Mouse (Mus musculus): ENCODE results near the gene Adam15. TPM values are rescaled to one million over a fixed set of nuclear protein-coding genes. Genes with fewer than 3 reads are reported as not detected.

The Adam15 gene
- polyA plus RNA-seq, 2 experiments: 45.9 to 80.4 TPM

DNA sequence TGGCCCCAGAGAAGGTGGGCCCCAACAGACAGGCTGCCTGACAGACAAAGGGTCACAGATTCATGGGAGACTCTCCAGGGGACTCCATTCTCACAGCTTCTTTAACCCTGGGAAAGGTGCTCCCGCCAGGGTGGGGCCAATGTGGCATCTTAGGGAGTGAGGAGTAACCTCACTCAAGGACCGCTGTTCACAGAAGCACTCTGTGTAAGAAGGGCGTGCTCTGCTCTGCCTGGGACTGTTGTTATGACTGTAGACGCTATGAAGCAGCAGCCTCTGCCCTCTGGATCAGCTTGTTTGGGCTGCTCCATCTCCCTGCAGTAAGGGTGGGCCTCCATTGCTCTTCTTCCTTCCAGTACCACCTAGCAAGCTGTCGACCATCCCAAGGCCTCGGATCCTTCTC, 45.4 kb downstream of the Adam15 start:
- Histone ChIP-seq H3K4me2 (replicated peaks; ENCODE audit: low read depth, low read length, severe bottlenecking) (no peak overlapping the region), H3K27ac (replicated peaks; ENCODE audit: low read depth, low read length) (no peak overlapping the region), H3K9ac (ENCODE audit: low read depth, low read length, severe bottlenecking) (no peak overlapping the region), H3K4me3 (replicated peaks; ENCODE audit: low read length) (no peak overlapping the region), H3K4me1 (ENCODE audit: control insufficient read depth, insufficient read depth, low read length) (peaks cover 5% of the 10 kb centered on the region; the same call in 1 of the 2 replicates), H3K36me3 (ENCODE audit: control insufficient read depth, insufficient read depth, low read length) (no peaks in the 10 kb centered on the region), H3K27me3 (ENCODE audit: control insufficient read depth, insufficient read depth, low read length) (no peaks in the 10 kb centered on the region), H3K9me3 (ENCODE audit: control insufficient read depth, low read length) (no peaks in the 10 kb centered on the region)
- no peak for DNase-seq (ENCODE audit: low spot score)
- 56% methylated on average over 6 of the region's 6 CpGs for WGBS
- ATAC-seq (ENCODE audit: low FRiP score, low read depth): no peak
- no peak for TF ChIP-seq POLR2A (IDR thresholded peaks at IDR 0.05; ENCODE audit: borderline replicate concordance, extremely low read depth, insufficient read depth, insufficient read length)

DNA sequence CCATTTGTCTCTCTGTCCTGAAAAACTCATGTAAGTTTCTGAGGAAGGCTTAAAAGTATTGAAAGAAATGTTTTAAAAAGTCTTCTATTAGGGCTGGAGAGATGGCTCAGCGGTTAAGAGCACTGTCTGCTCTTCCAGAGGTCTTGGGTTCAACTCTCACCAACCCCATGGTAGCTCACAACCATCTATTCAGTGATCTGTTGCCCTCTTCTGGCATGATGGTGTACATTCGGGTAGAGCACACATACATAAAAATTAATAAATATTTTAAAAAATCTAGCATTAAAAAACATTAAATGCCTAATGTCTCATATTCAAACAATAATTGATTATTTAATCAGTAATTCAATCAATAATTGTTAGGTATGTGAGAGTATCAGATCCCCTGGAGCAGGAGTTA, 49.3 kb downstream of the Adam15 start:
- WGBS: 70% methylated on average over 2 of the region's 2 CpGs
- ATAC-seq (ENCODE audit: low FRiP score, low read depth) (no peak), DNase-seq (ENCODE audit: low spot score) (no peak)
- Histone ChIP-seq H3K4me2 (replicated peaks; ENCODE audit: low read depth, low read length, severe bottlenecking) (no peak overlapping the region), H3K4me3 (replicated peaks; ENCODE audit: low read length) (no peak overlapping the region), H3K27me3 (ENCODE audit: control insufficient read depth, insufficient read depth, low read length) (no peaks in the 10 kb centered on the region), H3K9ac (ENCODE audit: low read depth, low read length, severe bottlenecking) (no peak overlapping the region), H3K36me3 (ENCODE audit: control insufficient read depth, insufficient read depth, low read length) (no peaks in the 10 kb centered on the region), H3K27ac (replicated peaks; ENCODE audit: low read depth, low read length) (no peak overlapping the region), H3K4me1 (ENCODE audit: control insufficient read depth, insufficient read depth, low read length) (no peaks in the 10 kb centered on the region), H3K9me3 (ENCODE audit: control insufficient read depth, low read length) (no peaks in the 10 kb centered on the region)
- no peak for TF ChIP-seq POLR2A (IDR thresholded peaks at IDR 0.05; ENCODE audit: borderline replicate concordance, extremely low read depth, insufficient read depth, insufficient read length)

DNA sequence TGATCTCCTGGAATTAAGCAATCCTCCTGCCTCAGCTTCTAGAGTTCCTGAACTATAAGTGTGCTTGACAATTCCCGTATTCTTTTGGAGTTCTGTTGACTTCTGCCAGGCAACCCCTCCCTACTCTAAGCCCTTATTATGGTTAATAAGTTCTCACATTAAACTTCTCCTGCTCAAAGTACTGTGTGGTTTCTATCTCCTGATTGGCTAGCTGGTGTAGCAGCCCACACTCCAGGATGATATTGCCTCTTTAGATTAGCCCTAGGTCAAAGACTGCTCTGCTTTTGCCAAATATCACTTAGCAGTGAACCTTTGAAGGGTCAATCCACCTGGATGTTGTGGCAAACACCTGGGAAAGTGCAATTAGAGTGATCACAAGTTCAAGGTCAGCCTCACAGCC, 49.7 kb downstream of the Adam15 start:
- no peaks in the 10 kb centered on the region for H3K4me1 ChIP-seq (ENCODE audit: control insufficient read depth, insufficient read depth, low read length)
- H3K36me3 ChIP-seq (ENCODE audit: control insufficient read depth, insufficient read depth, low read length): no peaks in the 10 kb centered on the region
- H3K27ac ChIP-seq (replicated peaks; ENCODE audit: low read depth, low read length): no peak overlapping the region
- DNase-seq (ENCODE audit: low spot score) (no peak), ATAC-seq (ENCODE audit: low FRiP score, low read depth) (no peak)
- TF ChIP-seq POLR2A (IDR thresholded peaks at IDR 0.05; ENCODE audit: borderline replicate concordance, extremely low read depth, insufficient read depth, insufficient read length): no peak
- peak overlapping the region; percentile 43 for H3K4me2 ChIP-seq (replicated peaks; ENCODE audit: low read depth, low read length, severe bottlenecking)
- peak overlapping the region; percentile 13; the same call in 1 of the 2 replicates for H3K4me3 ChIP-seq (replicated peaks; ENCODE audit: low read length)
- H3K9me3 ChIP-seq (ENCODE audit: control insufficient read depth, low read length): no peaks in the 10 kb centered on the region
- H3K9ac ChIP-seq (ENCODE audit: low read depth, low read length, severe bottlenecking): peak overlapping the region; percentile 43; the same call in 1 of the 2 replicates
- 43% methylated on average over 1 of the region's 1 CpGs for WGBS
- H3K27me3 ChIP-seq (ENCODE audit: control insufficient read depth, insufficient read depth, low read length): no peaks in the 10 kb centered on the region

DNA sequence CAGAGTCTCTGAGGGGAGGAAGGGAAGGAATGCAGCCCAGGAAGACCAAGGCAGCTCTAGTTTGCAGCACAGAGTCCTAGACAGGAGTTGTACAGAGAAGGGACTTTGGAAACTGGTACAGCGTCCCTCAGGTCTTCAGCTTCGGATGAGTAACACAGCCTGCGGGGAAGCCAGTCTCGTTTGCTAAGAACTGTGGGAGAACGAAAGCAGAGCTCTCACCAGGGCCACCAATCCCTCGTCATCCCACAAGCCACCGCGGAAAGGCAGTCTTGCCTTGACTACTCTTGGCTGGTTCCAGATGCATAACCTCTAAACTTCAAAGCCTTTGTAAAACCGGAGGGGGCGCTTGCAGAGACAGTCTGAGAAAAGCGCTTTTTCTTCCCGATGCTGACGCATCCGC, 50.3 kb downstream of the Adam15 start:
- DNase-seq (ENCODE audit: low spot score) (peak; percentile 61), ATAC-seq (ENCODE audit: low FRiP score, low read depth) (peak; percentile 57; the same call in 1 of the 2 replicates)
- peak overlapping the region; percentile 43 for H3K9ac ChIP-seq (ENCODE audit: low read depth, low read length, severe bottlenecking)
- no peaks in the 10 kb centered on the region for H3K9me3 ChIP-seq (ENCODE audit: control insufficient read depth, low read length)
- H3K4me1 ChIP-seq (ENCODE audit: control insufficient read depth, insufficient read depth, low read length): no peaks in the 10 kb centered on the region
- TF ChIP-seq POLR2A (IDR thresholded peaks at IDR 0.05; ENCODE audit: borderline replicate concordance, extremely low read depth, insufficient read depth, insufficient read length): no peak
- H3K27ac ChIP-seq (replicated peaks; ENCODE audit: low read depth, low read length): no peak overlapping the region
- WGBS: under 1% methylated on average over 14 of the region's 14 CpGs
- H3K4me3 ChIP-seq (replicated peaks; ENCODE audit: low read length): peak overlapping the region; percentile 13
- no peaks in the 10 kb centered on the region for H3K36me3 ChIP-seq (ENCODE audit: control insufficient read depth, insufficient read depth, low read length)
- H3K27me3 ChIP-seq (ENCODE audit: control insufficient read depth, insufficient read depth, low read length): no peaks in the 10 kb centered on the region
- H3K4me2 ChIP-seq (replicated peaks; ENCODE audit: low read depth, low read length, severe bottlenecking): peak overlapping the region; percentile 43

DNA sequence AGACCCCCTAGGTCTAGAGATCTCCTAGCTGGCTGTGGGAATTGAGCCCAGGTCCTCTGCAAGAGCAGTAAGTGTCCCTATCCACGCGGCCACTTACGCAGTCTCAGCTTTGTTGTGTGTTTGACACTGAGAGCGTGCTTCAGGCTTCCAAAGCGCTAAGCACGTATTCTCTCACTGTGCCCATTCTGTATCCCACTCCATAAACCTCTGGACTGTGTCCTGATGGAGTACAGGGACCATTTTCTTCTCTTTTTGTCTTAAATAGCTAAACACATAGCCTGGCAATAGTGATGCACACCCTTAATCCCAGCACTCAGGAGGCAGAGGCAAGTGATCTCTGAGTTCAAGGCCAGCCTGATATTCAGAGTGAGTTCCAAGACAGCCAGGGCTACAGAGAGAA, 50.9 kb downstream of the Adam15 start:
- Histone ChIP-seq H3K27ac (replicated peaks; ENCODE audit: low read depth, low read length) (no peak overlapping the region), H3K4me2 (replicated peaks; ENCODE audit: low read depth, low read length, severe bottlenecking) (no peak overlapping the region), H3K4me1 (ENCODE audit: control insufficient read depth, insufficient read depth, low read length) (no peaks in the 10 kb centered on the region), H3K4me3 (replicated peaks; ENCODE audit: low read length) (no peak overlapping the region), H3K36me3 (ENCODE audit: control insufficient read depth, insufficient read depth, low read length) (no peaks in the 10 kb centered on the region), H3K9ac (ENCODE audit: low read depth, low read length, severe bottlenecking) (no peak overlapping the region), H3K27me3 (ENCODE audit: control insufficient read depth, insufficient read depth, low read length) (no peaks in the 10 kb centered on the region), H3K9me3 (ENCODE audit: control insufficient read depth, low read length) (no peaks in the 10 kb centered on the region)
- no peak for TF ChIP-seq POLR2A (IDR thresholded peaks at IDR 0.05; ENCODE audit: borderline replicate concordance, extremely low read depth, insufficient read depth, insufficient read length)
- WGBS: 83% methylated on average over 6 of the region's 6 CpGs
- ATAC-seq (ENCODE audit: low FRiP score, low read depth) (no peak), DNase-seq (ENCODE audit: low spot score) (no peak)
